Mouse (Mus musculus) spleen, postnatal 36 days (tissue): Measurements from ENCODE around the gene Gpr61.

Source experiments
- DNase-seq, 2 experiments: peaks; one replicate each; pipeline ENCODE4 v3.0.0; 2022; ENCODE audit warnings: low spot score in 2 of 2, mixed read lengths in 1 of 2

Gene Gpr61

GRCm38 (mm10) chr3:108178756-108179715 is 24.4 kb upstream of the Gpr61 start:
- DNase-seq = no peak

- DNase-seq = no peak
Measured at GRCm38 (mm10) chr3:108174672-108175531, 20.2 kb upstream of the Gpr61 start.

- DNase-seq = no peak
Measured at GRCm38 (mm10) chr3:108169199-108169598, 14.5 kb upstream of the Gpr61 start.

GRCm38 (mm10) chr3:108167499-108167898 is 12.8 kb upstream of the Gpr61 start:
- no peak for DNase-seq

DNA sequence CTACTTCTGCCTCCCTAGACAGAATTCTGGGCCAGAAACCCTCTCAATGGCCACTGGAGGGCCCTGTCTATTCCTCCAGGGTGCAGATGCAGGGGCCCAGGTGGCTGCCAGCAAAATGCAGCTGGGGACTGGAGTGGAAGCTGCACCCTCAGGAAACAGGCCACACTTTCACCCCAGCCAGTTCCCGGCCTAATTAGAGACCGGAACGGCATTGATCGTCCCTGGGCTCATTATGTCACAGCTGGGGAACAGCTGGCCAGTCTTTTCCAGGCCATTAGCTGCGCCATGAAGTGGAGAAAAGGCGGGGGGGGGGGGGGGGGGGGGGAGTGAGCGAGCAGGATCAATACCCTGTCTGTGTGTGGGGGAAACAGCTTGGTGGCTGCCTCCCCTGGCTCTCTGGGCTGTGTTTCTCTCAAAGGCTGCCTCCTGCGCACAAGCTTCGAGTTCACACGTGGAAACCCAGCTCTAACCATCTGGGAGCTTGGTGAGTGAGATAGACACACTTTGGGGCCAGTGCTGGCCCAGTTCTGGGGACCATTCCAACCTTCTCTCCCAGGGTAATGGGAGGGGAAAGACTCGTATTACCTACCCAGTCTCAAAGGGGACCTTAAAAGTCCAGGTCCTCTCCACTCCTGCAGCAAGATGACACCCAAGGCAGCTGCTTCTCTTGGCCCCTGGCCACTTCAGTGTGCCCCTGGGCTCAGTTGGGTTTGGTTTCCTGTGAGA is 12.0 kb upstream of the Gpr61 start:
- DNase-seq = peak in 1 of 2 experiments; percentile 19

- DNase-seq = no peak
Measured at GRCm38 (mm10) chr3:108165532-108166315, 11.0 kb upstream of the Gpr61 start.

- peak; percentile 65 to 67 for DNase-seq
Measured at GRCm38 (mm10) chr3:108164807-108165206, 10.1 kb upstream of the Gpr61 start.

DNA sequence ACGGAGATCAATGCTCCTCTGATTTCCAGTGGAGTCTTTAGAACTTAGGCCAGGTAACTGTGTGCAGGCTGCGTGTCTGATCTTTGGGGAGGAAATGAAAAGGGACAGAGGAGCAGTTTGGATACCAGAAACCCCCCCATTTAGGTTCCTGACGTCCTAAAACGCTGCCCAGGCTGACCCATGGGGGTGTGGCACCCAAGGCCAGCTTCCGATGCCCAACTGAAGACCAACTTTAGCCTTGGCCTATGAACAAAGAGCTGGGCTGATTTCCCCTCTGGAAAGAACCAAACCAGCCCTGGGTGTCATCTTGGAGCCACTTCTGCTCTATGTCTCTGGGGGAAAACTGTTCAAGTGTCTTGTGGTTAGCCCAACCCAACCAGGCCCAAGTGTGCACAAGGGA is 9.4 kb upstream of the Gpr61 start:
- no peak for DNase-seq

DNA sequence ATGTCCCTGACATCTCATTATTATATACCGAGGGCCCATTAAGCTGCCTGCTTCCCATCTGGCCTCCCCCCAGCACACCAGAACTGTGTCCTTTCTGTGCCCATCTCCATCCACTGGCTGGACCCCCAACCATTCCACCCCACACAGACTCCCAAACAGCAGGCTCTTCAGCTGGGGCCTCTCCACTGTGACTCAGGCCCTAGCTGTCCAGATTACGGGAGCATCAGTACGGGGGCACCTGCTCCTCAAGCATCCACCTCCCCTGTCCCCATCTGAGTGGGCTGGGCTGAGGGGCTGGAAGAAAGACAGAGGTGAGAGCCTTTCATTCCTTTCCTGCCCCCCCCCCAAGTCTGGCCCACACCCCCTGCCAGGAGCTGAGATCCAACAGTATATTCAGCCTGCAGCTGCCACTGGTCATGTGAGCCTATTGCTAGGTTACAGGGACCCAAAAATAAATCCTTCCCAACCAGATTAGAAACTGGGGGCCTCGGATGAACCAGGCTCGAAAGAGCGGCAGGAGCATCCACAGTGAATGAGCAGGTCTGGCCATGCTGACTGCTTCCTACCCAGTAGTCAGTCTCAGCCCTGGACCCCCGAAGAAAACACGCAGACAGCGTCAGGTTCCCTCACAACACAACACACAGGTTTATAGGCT is 3.8 kb upstream of the Gpr61 start:
- no peak for DNase-seq

- DNase-seq = no peak
Measured at GRCm38 (mm10) chr3:108152290-108152689, 2.4 kb downstream of the Gpr61 start.

- DNase-seq = peak; percentile 80 to 83
Measured at GRCm38 (mm10) chr3:108147386-108148235, 7.1 kb downstream of the Gpr61 start.

GRCm38 (mm10) chr3:108146671-108147070 is 8.0 kb downstream of the Gpr61 start:
- no peak for DNase-seq

GRCm38 (mm10) chr3:108145534-108146445 is 8.9 kb downstream of the Gpr61 start, which contains the start of gene Gnai3:
Gene Gnai3, minus strand, starts transcription at chr3:108146146.
- peak; percentile 92 to 94 for DNase-seq

- DNase-seq = no peak
Measured at GRCm38 (mm10) chr3:108140786-108141185, 13.9 kb downstream of the Gpr61 start.

DNA sequence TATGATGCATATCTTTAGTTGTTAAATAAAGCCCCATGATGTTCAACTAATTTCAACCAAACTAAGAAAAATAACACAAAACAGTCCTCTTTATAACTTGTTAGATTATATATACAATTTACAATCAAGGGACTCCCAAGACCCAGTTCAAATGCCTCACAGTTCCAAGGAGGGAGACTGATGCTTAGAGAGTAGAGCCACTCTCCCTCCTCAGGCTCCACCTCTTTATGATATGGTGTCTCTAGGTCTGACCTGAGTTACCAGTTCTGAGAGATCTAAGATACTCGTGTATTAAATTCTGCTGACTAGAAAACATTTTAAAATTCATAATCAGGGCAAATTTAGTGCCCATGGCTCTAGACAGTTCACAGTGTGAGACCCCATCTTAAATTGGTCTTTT is 15.6 kb downstream of the Gpr61 start:
- DNase-seq = no peak

- DNase-seq = no peak
Measured at GRCm38 (mm10) chr3:108134701-108135100, 20.0 kb downstream of the Gpr61 start.

GRCm38 (mm10) chr3:108132484-108132883 is 22.2 kb downstream of the Gpr61 start:
- no peak for DNase-seq

- DNase-seq = no peak
Measured at GRCm38 (mm10) chr3:108131821-108132220, 22.9 kb downstream of the Gpr61 start.
